In genomic region chr6:98190745-98191442, GRCm38 (mm10) we compare ENCODE assay signal across 14 mouse cellular contexts.
"Had no signal": no experiment of that assay in that cellular context is flagged by ENCODE, and none has a peak within 500 bp of the region (broad histone marks: within the 10 kb centered on the region; RNA-seq: fewer than 3 reads in every experiment).

No protein-coding gene starts in this region.

- H3K27ac ChIP-seq: intestine, embryonic 15.5 days; kidney, embryonic 15.5 days; liver, embryonic 15.5 days; midbrain, embryonic 10.5 days; neural tube, embryonic 15.5 days had no signal

- H3K27me3 ChIP-seq: intestine, embryonic 15.5 days; kidney, embryonic 15.5 days; liver, embryonic 15.5 days; neural tube, embryonic 15.5 days had no signal

- H3K4me3 ChIP-seq: intestine, embryonic 15.5 days; kidney, embryonic 15.5 days; liver, embryonic 15.5 days; midbrain, embryonic 10.5 days; myocyte; neural tube, embryonic 15.5 days had no signal

- DNase-seq: kidney, adult 18-20 months; kidney, postnatal 14 days; left cerebral cortex, postnatal 4 days; midbrain, embryonic 14.5 days; right cerebral cortex, adult 18-20 months; right cerebral cortex, postnatal 25 days; thymus, postnatal 36 days had no signal

- H3K4me2 ChIP-seq: intestine, embryonic 15.5 days; kidney, embryonic 15.5 days; liver, embryonic 11.5 days; liver, embryonic 15.5 days; neural tube, embryonic 15.5 days had no signal

- H3K9ac ChIP-seq: intestine, embryonic 15.5 days; kidney, embryonic 15.5 days; liver, embryonic 15.5 days; neural tube, embryonic 15.5 days had no signal

- H3K4me1 ChIP-seq: intestine, embryonic 15.5 days; kidney, embryonic 15.5 days; liver, embryonic 15.5 days; midbrain, embryonic 10.5 days; neural tube, embryonic 15.5 days had no signal

- H3K9me3 ChIP-seq: intestine, embryonic 15.5 days; kidney, embryonic 15.5 days; liver, embryonic 15.5 days; midbrain, embryonic 10.5 days; neural tube, embryonic 15.5 days had no signal

- ATAC-seq: intestine, embryonic 15.5 days had no signal

- H3K36me3 ChIP-seq: intestine, embryonic 15.5 days; kidney, embryonic 15.5 days; liver, embryonic 15.5 days; midbrain, embryonic 10.5 days; neural tube, embryonic 15.5 days had no signal
